ENCODE assay signal across 8 mouse cellular contexts in the genomic region with DNA sequence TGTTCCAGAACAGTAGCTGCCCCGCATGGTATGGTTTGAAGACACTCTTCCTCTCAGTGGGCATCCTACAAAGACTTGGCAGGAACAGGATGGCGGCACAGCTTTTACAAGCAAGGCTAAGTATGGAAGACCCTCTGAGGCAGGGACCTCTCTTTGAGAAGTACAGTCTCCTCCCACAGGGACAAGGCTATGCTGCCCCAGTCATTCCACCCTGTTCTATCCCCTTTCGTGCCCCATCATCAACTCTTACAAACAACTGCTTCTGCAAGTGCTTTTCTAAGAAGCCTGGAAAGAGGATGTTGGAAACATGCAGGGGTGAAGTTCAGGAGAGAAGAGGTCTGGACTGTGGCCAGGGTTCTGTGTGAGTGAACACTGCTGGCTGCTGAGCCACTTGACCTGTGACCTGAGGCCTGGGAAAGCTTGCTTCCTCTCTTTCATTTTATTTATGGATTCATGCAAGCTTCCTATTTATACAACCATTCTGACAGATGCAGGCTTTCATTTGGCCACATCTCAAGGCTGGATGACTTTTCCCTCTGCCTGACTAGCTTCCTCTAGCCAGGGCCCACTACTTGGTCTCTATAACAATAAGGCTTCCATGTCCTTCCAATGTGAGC.
DNase-seq lines count a peak whose midpoint lies in the region; ATAC-seq lines count a peak whose summit lies in the region.

No protein-coding gene starts in this region.

- peak; percentile 69 for ATAC-seq in heart, embryonic 15.5 days (replicated peaks; ENCODE audit: insufficient number of reproducible peaks, insufficient read depth, low FRiP score, low read depth)
- peak; percentile 28; the same call in 1 of the 2 replicates for ATAC-seq in liver, embryonic 15.5 days (ENCODE audit: insufficient read depth)
- no peak for ATAC-seq in CD4-positive, CD25-positive, alpha-beta regulatory T cell, adult 4 months
- ATAC-seq in erythroblast, adult 5-6 weeks (replicated peaks; ENCODE audit: low FRiP score, poor library complexity, severe bottlenecking) = no peak

- no peaks in the 10 kb centered on the region for H3K36me3 ChIP-seq in heart, embryonic 15.5 days
- no peaks in the 10 kb centered on the region for H3K36me3 ChIP-seq in liver, embryonic 15.5 days (replicated peaks)

- no peaks in the 10 kb centered on the region for H3K27me3 ChIP-seq in heart, embryonic 15.5 days
- H3K27me3 ChIP-seq in liver, embryonic 15.5 days = no peaks in the 10 kb centered on the region

- peak overlapping the region; percentile 52 for H3K27ac ChIP-seq in heart, embryonic 15.5 days
- no peak overlapping the region for H3K27ac ChIP-seq in liver, embryonic 15.5 days (replicated peaks)

- intact Hi-C loops in left cerebral cortex, postnatal 25 days (cut with DNase I) = no loop called here

- 0 out of 2 replicates have a peak, but pooled peaks cover 8% of the 10 kb centered on the region for H3K9me3 ChIP-seq in heart, embryonic 15.5 days (replicated peaks)
- H3K9me3 ChIP-seq in liver, embryonic 15.5 days (replicated peaks) = no peaks in the 10 kb centered on the region

- H3K9ac ChIP-seq in heart, embryonic 15.5 days = no peak overlapping the region
- no peak overlapping the region for H3K9ac ChIP-seq in liver, embryonic 15.5 days

- whole genome bisulfite sequencing in heart, embryonic 15.5 days = 74% methylated on average over 3 of the region's 3 CpGs
- WGBS in liver, embryonic 15.5 days (ENCODE audit: insufficient replicate concordance) = 65% methylated on average over 3 of the region's 3 CpGs

- no peak overlapping the region for H3K4me3 ChIP-seq in heart, embryonic 15.5 days
- H3K4me3 ChIP-seq in liver, embryonic 15.5 days (replicated peaks) = no peak overlapping the region

- DNase-seq in urinary bladder, postnatal 14 days (ENCODE audit: low spot score) = peak; percentile 18
- no peak for DNase-seq in urinary bladder, adult 18-20 months (ENCODE audit: low spot score in 2 of 2)
- no peak for DNase-seq in cerebellum, adult 8-10 months
- DNase-seq in left cerebral cortex, postnatal 25 days (ENCODE audit: low spot score in 2 of 2) = no peak

- H3K4me2 ChIP-seq in heart, embryonic 15.5 days = no peak overlapping the region
- no peak overlapping the region for H3K4me2 ChIP-seq in liver, embryonic 15.5 days

- H3K4me1 ChIP-seq in heart, embryonic 15.5 days (replicated peaks) = peaks cover 18% of the 10 kb centered on the region
- no peaks in the 10 kb centered on the region for H3K4me1 ChIP-seq in liver, embryonic 15.5 days (replicated peaks)

Comparison
In these comparisons a context has a peak if more than half of its experiments do, and no peak if none do; other contexts are left out.
1. ATAC-seq: peak in heart, embryonic 15.5 days (single experiment) and liver, embryonic 15.5 days (single experiment); none in CD4-positive, CD25-positive, alpha-beta regulatory T cell, adult 4 months (single experiment) and erythroblast, adult 5-6 weeks (single experiment).